Mouse (Mus musculus): Measurements from ENCODE around the gene Bhmt2.

DNA sequence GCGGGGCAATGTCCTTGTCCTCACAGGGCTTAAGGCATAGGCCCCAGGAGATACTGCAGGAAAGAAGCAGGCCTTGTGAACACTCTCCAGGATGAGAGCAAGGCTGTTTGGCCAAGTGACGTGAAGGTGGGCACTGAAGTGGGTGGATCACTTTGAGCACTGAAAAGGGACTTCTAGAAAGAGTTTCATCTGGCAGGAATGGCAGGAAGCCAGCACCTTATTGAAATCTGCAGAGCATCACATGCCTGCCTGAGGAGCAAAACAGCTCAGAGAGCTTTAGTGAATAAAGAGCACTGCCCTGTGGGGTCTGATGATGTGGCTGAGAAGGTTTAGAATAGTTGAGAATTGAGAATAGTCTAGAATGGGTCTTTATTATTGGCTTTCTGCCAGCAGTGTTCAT is 65.6 kb downstream of the Bhmt2 start:
- TF ChIP-seq CTCF (IDR thresholded peaks at IDR 0.05; ENCODE audit: low read depth): no peak
- no peak for TF ChIP-seq EP300 (optimal IDR thresholded peaks at IDR 0.05)
